Mouse (Mus musculus) heart, postnatal 0 days (tissue): Measurements from ENCODE around the gene Clk2. TPM values are rescaled to one million over a fixed set of nuclear protein-coding genes. Genes with fewer than 3 reads are reported as not detected.
"Not testable (repeated sequence)": the region's sequence is repeated elsewhere in the genome, so short reads cannot be mapped to it uniquely, and the experiment has no call there.

Experiments
- ATAC-seq: fragments of 200-750 bp; cut with Nextera tagmentation; 2 replicates; pipeline ENCODE4 v1.8.0; 2017; ENCODE audit warnings: low read depth, moderate number of reproducible peaks, moderate library complexity; ENCODE audit not compliant: insufficient read depth
- DNase-seq: peaks from one replicate; pipeline ENCODE4 v3.0.0-alpha.2; 2016; ENCODE audit warnings: low spot score
- H3K27ac ChIP-seq: fragments of 300-500 bp; sonication (generic); 2 replicates; pipeline ENCODE4 v1.5.1; 2014; ENCODE audit warnings: low read depth, mild to moderate bottlenecking
- H3K27me3 ChIP-seq: fragments of 300-500 bp; sonication (generic); 2 replicates; pipeline ENCODE4 v1.6.1; 2014; ENCODE audit warnings: low read length, mixed read lengths; ENCODE audit not compliant: control insufficient read depth, insufficient read depth
- H3K36me3 ChIP-seq: fragments of 300-500 bp; sonication (generic); replicated peaks from 2 replicates; pipeline ENCODE4 v1.6.1; 2014; ENCODE audit warnings: low read length, mixed read lengths; ENCODE audit not compliant: control insufficient read depth, insufficient read depth
- H3K4me1 ChIP-seq: fragments of 300-500 bp; sonication (generic); 2 replicates; pipeline ENCODE4 v1.6.1; 2014; ENCODE audit warnings: antibody characterized with exemption; ENCODE audit not compliant: control insufficient read depth, insufficient read depth
- H3K4me2 ChIP-seq: fragments of 300-500 bp; sonication (generic); 2 replicates; pipeline ENCODE4 v1.6.1; 2014; ENCODE audit warnings: low read depth, mild to moderate bottlenecking, low read length, moderate library complexity
- H3K4me3 ChIP-seq: fragments of 300-500 bp; sonication (generic); 2 replicates; pipeline ENCODE4 v1.5.1; 2014; ENCODE audit warnings: low read depth, low read length
- H3K9ac ChIP-seq: fragments of 300-500 bp; sonication (generic); replicated peaks from 2 replicates; pipeline ENCODE4 v1.6.1; 2014; ENCODE audit warnings: low read depth, low read length, mixed read lengths
- H3K9me3 ChIP-seq: fragments of 300-500 bp; sonication (generic); replicated peaks from 2 replicates; pipeline ENCODE4 v1.6.1; 2016; ENCODE audit warnings: low read length; ENCODE audit not compliant: control insufficient read depth
- CTCF ChIP-seq: IDR thresholded peaks from 2 replicates; pipeline ENCODE4 v1.5.1; 2016; ENCODE audit warnings: antibody characterized with exemption, control low read depth, low read depth
- EP300 ChIP-seq: IDR thresholded peaks from 2 replicates; pipeline ENCODE4 v1.6.1; 2016; ENCODE audit warnings: antibody characterized with exemption, low read depth
- WGBS: fragments of 180-500 bp; shearing (Covaris S2); extraction: QIAGEN DNeasy Blood & Tissue Kit; methylation state at CpG from one replicate; pipeline ENCODE4 v1.1.7; 2014; 5-methylcytosine and 5-hydroxymethylcytosine counted together
- polyA plus RNA-seq: library from polyadenylated mRNA; unstranded; fragments of >200 nt; fragmentation: Nextera tagmentation; extraction: Ambion mirVana; gene quantifications from 2 replicates; pipeline ENCODE4 v1.2.1, GENCODE M21; 2015
- total RNA-seq: library from RNA; depleted of rRNA; stranded (reverse); fragments of >200 nt; gene quantifications from 2 replicates; pipeline ENCODE4 v1.2.3, GENCODE M21; 2014; ENCODE audit warnings: low replicate concordance

Clk2 gene
- total and polyA plus RNA-seq, 2 experiments from 2014 or later, result 8.5 to 22.7 TPM

DNA sequence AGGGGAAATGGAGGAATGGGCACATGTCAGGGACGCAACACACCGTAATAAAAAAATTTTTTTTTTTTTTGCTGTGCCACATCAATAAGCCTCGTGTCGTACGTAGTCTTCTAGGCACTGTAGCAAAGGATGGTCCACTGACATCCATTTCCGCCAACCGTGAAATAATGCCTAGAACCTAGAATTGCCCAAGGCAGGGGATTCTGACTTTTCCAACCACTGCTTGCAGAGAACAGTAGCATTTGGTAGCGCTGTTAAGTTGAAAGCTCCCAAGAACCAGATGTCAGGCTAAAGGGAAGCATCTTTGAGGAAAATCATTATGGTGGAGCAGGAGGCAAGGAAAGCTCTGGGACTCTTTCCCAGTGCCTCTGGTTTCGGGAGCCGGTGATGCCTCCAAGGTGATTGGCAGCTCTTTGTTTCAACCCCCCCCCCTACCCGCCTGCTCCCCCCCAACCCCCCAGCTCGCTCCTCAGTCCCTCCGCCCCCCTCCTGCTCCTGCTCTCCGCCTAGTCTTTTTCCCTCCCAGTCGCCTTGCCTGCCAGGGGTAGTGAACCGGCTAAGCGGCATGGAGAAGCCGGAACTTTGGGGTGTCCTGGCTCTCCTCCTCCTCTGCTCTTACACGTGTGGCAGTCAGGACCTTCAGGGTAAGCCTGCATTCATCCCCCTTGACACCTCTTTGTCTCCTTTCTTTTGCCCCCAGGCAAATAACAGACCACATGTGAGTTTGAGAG is 50.3 kb downstream of the Clk2 start, which contains the start of gene Thbs3:
Gene Thbs3, plus strand, starts transcription at position 500 of the 731 bp plus-strand sequence.
- no peak for ATAC-seq
- Histone ChIP-seq H3K4me3 (peak within 1 kb of the TSS; percentile 64), H3K4me1 (peaks cover 11% of the 10 kb centered on the region), H3K9me3 (no peaks in the 10 kb centered on the region), H3K4me2 (peak within 1 kb of the TSS; percentile 92), H3K36me3 (peaks cover 11% of the 10 kb centered on the region), H3K9ac (peak within 1 kb of the TSS; percentile 72), H3K27me3 (no peaks in the 10 kb centered on the region), H3K27ac (peak within 1 kb of the TSS; percentile 95)
- WGBS, result under 1% methylated on average over 18 of the region's 19 CpGs
- no peak for DNase-seq
- no peak for TF ChIP-seq CTCF
- no peak for TF ChIP-seq EP300

DNA sequence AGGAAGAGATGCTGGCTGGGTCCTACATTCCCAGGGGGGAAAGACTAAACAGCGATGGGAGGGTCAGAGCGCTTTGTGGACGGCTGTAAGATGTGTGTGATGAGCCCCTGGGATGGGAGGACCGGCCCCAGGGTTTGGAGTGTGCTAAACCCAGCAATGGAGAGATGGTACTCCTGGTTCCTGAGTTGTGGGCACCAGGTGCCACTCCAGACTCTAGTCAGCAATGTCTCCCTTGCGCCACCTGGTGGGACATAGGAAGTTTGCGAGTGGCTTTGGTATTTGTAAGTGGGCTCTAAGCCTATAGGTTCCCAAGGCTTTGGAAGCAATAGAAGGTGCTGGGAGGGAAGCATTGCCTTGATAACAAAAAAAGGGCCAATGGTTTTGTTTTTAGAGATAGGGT is 51.3 kb downstream of the Clk2 start:
- Histone ChIP-seq H3K27ac (no peak overlapping the region), H3K27me3 (no peaks in the 10 kb centered on the region), H3K9ac (no peak overlapping the region), H3K4me1 (peaks cover 11% of the 10 kb centered on the region), H3K9me3 (no peaks in the 10 kb centered on the region), H3K4me3 (peak overlapping the region; percentile 64), H3K36me3 (peaks cover 4% of the 10 kb centered on the region; the same call in 1 of the 2 replicates), H3K4me2 (peak overlapping the region; percentile 92)
- WGBS, result 1% methylated on average over 6 of the region's 6 CpGs
- DNase-seq, result peak; percentile 76
- ATAC-seq, result 0 out of 2 replicates have a peak, but pooled peaks have one; percentile 10
- TF ChIP-seq CTCF (peak; percentile 95), EP300 (no peak)

DNA sequence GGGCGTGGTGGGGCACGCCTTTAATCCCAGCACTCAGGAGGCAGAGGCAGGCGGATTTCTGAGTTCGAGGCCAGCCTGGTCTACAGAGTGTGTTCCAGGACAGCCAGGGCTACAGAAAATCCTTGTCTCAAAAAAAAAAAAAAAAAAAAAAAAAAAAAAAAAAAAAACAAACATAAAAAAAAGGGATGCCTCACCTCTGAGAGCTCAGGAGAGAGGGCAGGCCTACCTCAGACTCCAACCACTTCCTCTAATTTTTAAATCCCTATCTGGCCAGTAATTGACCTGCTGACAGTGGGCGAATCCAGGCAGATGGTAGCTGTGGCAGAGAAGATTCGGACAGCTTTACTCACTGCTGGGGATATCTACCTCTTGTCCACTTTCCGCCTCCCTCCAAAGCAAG is 51.8 kb downstream of the Clk2 start:
- not testable (repeated sequence) for H3K27ac ChIP-seq, H3K9ac ChIP-seq, H3K27me3 ChIP-seq, H3K4me2 ChIP-seq, H3K36me3 ChIP-seq, ATAC-seq, H3K9me3 ChIP-seq, H3K4me3 ChIP-seq, DNase-seq
- H3K4me1 ChIP-seq, result peaks cover 11% of the 10 kb centered on the region
- WGBS, result 68% methylated on average over 7 of the region's 7 CpGs

DNA sequence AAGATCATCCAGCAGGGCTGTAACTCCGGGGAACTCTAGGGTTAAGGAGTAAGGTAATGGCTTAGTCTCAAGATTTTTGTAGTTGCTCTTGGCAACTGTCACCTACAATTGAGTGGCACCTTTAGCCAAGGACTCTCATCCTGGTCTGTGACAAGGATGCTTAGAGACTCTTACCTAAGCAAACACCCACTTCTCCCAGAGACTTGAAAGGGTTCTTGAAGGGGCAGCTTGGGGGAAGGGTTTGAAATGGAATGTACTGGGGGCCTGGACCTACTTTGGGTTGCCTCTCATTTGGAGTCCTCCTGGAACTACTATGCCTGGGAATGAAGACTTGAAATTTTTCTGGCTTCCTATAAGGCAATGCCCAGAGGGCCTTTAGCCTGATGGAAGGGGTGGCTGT is 53.7 kb downstream of the Clk2 start:
- H3K27ac ChIP-seq, result no peak overlapping the region
- 79% methylated on average over 1 of the region's 1 CpGs for WGBS
- H3K4me2 ChIP-seq, result no peak overlapping the region
- no peak overlapping the region for H3K9ac ChIP-seq
- peaks cover 5% of the 10 kb centered on the region for H3K4me1 ChIP-seq
- DNase-seq (no peak), ATAC-seq (no peak)
- H3K4me3 ChIP-seq, result no peak overlapping the region
- H3K27me3 ChIP-seq, result no peaks in the 10 kb centered on the region
- H3K36me3 ChIP-seq, result no peaks in the 10 kb centered on the region
- TF ChIP-seq CTCF (no peak), EP300 (no peak)
- no peaks in the 10 kb centered on the region for H3K9me3 ChIP-seq

DNA sequence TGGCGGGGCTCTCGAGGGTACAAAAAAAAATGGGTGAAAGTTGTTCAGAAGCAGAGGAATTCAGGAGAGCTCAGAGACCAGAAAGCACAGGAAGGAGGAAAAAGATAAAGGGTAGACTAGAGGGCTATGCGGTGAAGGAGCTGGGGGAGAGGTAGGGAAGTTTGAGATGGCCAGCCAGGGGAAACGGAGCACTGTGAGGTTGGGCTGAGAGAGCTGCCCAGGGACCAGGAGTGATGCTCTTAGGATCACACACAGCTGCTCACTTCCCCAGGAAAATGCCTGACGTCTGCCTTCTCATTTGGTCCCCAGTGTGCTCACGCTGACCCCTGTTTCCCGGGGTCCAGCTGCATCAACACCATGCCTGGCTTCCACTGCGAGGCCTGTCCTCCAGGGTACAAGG is 55.0 kb downstream of the Clk2 start:
- Histone ChIP-seq H3K27me3 (no peaks in the 10 kb centered on the region), H3K9me3 (no peaks in the 10 kb centered on the region), H3K4me3 (no peak overlapping the region), H3K4me2 (no peak overlapping the region), H3K4me1 (0 out of 2 replicates have a peak, but pooled peaks cover 4% of the 10 kb centered on the region), H3K27ac (no peak overlapping the region), H3K36me3 (no peaks in the 10 kb centered on the region), H3K9ac (no peak overlapping the region)
- WGBS, result 22% methylated on average over 8 of the region's 8 CpGs
- TF ChIP-seq EP300 (no peak), CTCF (no peak)
- DNase-seq, result no peak
- no peak for ATAC-seq

DNA sequence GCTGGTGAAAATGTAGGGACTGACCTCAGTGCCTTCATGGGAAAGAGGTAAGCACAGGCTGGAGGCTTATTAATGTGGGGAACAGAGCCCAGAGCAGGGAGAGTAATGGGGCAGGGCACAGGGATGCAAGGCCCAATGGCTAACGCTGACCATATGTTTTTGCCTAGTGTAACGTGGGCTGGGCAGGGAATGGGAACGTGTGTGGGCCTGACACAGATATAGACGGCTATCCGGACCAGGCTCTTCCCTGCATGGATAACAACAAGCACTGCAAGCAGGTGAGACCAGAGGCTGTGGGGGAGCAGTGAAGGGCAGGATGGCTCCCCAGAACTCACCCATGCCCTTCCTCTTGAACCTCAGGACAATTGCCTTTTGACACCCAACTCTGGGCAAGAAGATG is 56.6 kb downstream of the Clk2 start:
- Histone ChIP-seq H3K27me3 (peaks cover 7% of the 10 kb centered on the region; the same call in 1 of the 2 replicates), H3K4me1 (no peaks in the 10 kb centered on the region), H3K9me3 (no peaks in the 10 kb centered on the region), H3K36me3 (no peaks in the 10 kb centered on the region), H3K4me2 (no peak overlapping the region), H3K4me3 (no peak overlapping the region), H3K9ac (no peak overlapping the region), H3K27ac (no peak overlapping the region)
- TF ChIP-seq CTCF (no peak), EP300 (no peak)
- DNase-seq (no peak), ATAC-seq (no peak)
- WGBS, result 72% methylated on average over 5 of the region's 5 CpGs
